17 mouse cellular contexts compared by ENCODE assay signal in genomic region chr13:44044546-44045216, GRCm38 (mm10).
A peak's percentile ranks its signal among the peaks of the same experiment; 100 is the strongest.
DNase-seq lines count a peak whose midpoint lies in the region; ATAC-seq and TF ChIP-seq lines count a peak whose summit lies in the region.
"Had no signal": no experiment of that assay in that cellular context is flagged by ENCODE, and none has a peak within 500 bp of the region (broad histone marks: within the 10 kb centered on the region; RNA-seq: fewer than 3 reads in every experiment).

No protein-coding gene starts in this region.

- H3K27me3 ChIP-seq in forebrain, embryonic 10.5 days (ENCODE audit: poor library complexity, severe bottlenecking), result peaks cover 25% of the 10 kb centered on the region; the same call in 1 of the 2 replicates
- H3K27me3 ChIP-seq in forebrain, embryonic 11.5 days (ENCODE audit: control insufficient read depth, insufficient read depth, low read length), result no peaks in the 10 kb centered on the region
- no peaks in the 10 kb centered on the region; the same call in 1 of the 2 replicates for H3K27me3 ChIP-seq in midbrain, embryonic 11.5 days (ENCODE audit: control insufficient read depth, insufficient read depth, low read length)
- no peaks in the 10 kb centered on the region for H3K27me3 ChIP-seq in midbrain, postnatal 0 days (ENCODE audit: insufficient read depth, low read length)
- H3K27me3 ChIP-seq: CH12.LX; limb, embryonic 15.5 days had no signal

- peaks cover 33% of the 10 kb centered on the region for H3K4me1 ChIP-seq in forebrain, embryonic 10.5 days
- peaks cover 6% of the 10 kb centered on the region; the same call in 1 of the 2 replicates for H3K4me1 ChIP-seq in forebrain, embryonic 11.5 days (replicated peaks; ENCODE audit: control insufficient read depth, insufficient read depth, low read length)
- peaks cover 9% of the 10 kb centered on the region for H3K4me1 ChIP-seq in midbrain, embryonic 11.5 days (ENCODE audit: control insufficient read depth, insufficient read depth, low read length)
- peaks cover 4% of the 10 kb centered on the region; the same call in 1 of the 2 replicates for H3K4me1 ChIP-seq in midbrain, postnatal 0 days (ENCODE audit: insufficient read depth, low read length)

- no peak overlapping the region for H3K9ac ChIP-seq in forebrain, embryonic 11.5 days (ENCODE audit: low read length)
- H3K9ac ChIP-seq in midbrain, embryonic 11.5 days (ENCODE audit: low read length), result no peak overlapping the region
- no peak overlapping the region for H3K9ac ChIP-seq in midbrain, postnatal 0 days (replicated peaks; ENCODE audit: low read length, poor library complexity, severe bottlenecking)
- H3K9ac ChIP-seq: limb, embryonic 15.5 days; liver, postnatal 0 days had no signal

- DNase-seq in forebrain, embryonic 10.5 days (ENCODE audit: extremely low spot score, low spot score), result no peak
- DNase-seq in forebrain, embryonic 11.5 days (ENCODE audit: low spot score), result no peak
- DNase-seq in midbrain, embryonic 11.5 days (ENCODE audit: low spot score, missing footprints), result peak; percentile 82
- DNase-seq in midbrain, postnatal 0 days (ENCODE audit: low spot score), result no peak
- peak; percentile 82 to 86 for DNase-seq in cerebellum, postnatal 25 days
- DNase-seq in retina, embryonic 14.5 days (ENCODE audit: low spot score), result peak; percentile 43
- DNase-seq in T-cell, adult 2 months (ENCODE audit: low spot score), result no peak
- no peak for DNase-seq in right cerebral cortex, adult 2 months (ENCODE audit: low spot score in 2 of 2)
- DNase-seq: adrenal gland, postnatal 10 days; gastrocnemius, postnatal 10 days; heart, postnatal 10 days; kidney, adult 9 months; kidney, postnatal 36 days; liver, postnatal 0 days; lung, postnatal 36 days had no signal

- peak overlapping the region; percentile 58 for H3K27ac ChIP-seq in forebrain, embryonic 10.5 days
- no peak overlapping the region for H3K27ac ChIP-seq in forebrain, embryonic 11.5 days (ENCODE audit: low read depth, low read length)
- H3K27ac ChIP-seq in midbrain, embryonic 11.5 days (ENCODE audit: low read depth, low read length), result no peak overlapping the region
- H3K27ac ChIP-seq in midbrain, postnatal 0 days (ENCODE audit: low read depth, low read length), result no peak overlapping the region
- H3K27ac ChIP-seq: limb, embryonic 15.5 days had no signal

- no peak overlapping the region for H3K4me3 ChIP-seq in forebrain, embryonic 10.5 days
- no peak overlapping the region for H3K4me3 ChIP-seq in forebrain, embryonic 11.5 days (ENCODE audit: low read depth, low read length)
- no peak overlapping the region for H3K4me3 ChIP-seq in midbrain, embryonic 11.5 days (ENCODE audit: low read depth, low read length)
- no peak overlapping the region for H3K4me3 ChIP-seq in midbrain, postnatal 0 days (ENCODE audit: low read depth, low read length)
- H3K4me3 ChIP-seq: limb, embryonic 15.5 days had no signal

- no peak for ATAC-seq in forebrain, embryonic 11.5 days (replicated peaks; ENCODE audit: low FRiP score)
- no peak for ATAC-seq in midbrain, embryonic 11.5 days (ENCODE audit: low FRiP score)
- no peak for ATAC-seq in midbrain, postnatal 0 days (ENCODE audit: low FRiP score)
- ATAC-seq: liver, postnatal 0 days had no signal

- H3K36me3 ChIP-seq in forebrain, embryonic 10.5 days (replicated peaks), result no peaks in the 10 kb centered on the region
- no peaks in the 10 kb centered on the region for H3K36me3 ChIP-seq in forebrain, embryonic 11.5 days (ENCODE audit: control insufficient read depth, insufficient read depth, low read length)
- no peaks in the 10 kb centered on the region for H3K36me3 ChIP-seq in midbrain, embryonic 11.5 days (ENCODE audit: control insufficient read depth, insufficient read depth, low read length)
- no peaks in the 10 kb centered on the region for H3K36me3 ChIP-seq in midbrain, postnatal 0 days (ENCODE audit: insufficient read depth, low read length)
- H3K36me3 ChIP-seq: limb, embryonic 15.5 days had no signal

- no peak overlapping the region for H3K4me2 ChIP-seq in forebrain, embryonic 11.5 days (ENCODE audit: low read depth, low read length, severe bottlenecking)
- H3K4me2 ChIP-seq in midbrain, embryonic 11.5 days, result no peak overlapping the region
- H3K4me2 ChIP-seq in midbrain, postnatal 0 days (ENCODE audit: low read depth, low read length, poor library complexity, severe bottlenecking), result no peak overlapping the region
- H3K4me2 ChIP-seq: limb, embryonic 15.5 days had no signal

- 78% methylated on average over 23 of the region's 23 CpGs for WGBS in forebrain, embryonic 10.5 days
- WGBS in forebrain, embryonic 11.5 days, result 62% methylated on average over 23 of the region's 23 CpGs
- 78% methylated on average over 23 of the region's 23 CpGs for WGBS in midbrain, embryonic 11.5 days
- 62% methylated on average over 23 of the region's 23 CpGs for WGBS in midbrain, postnatal 0 days

- TF ChIP-seq CTCF in midbrain, postnatal 0 days (IDR thresholded peaks at IDR 0.05), result no peak

- no peaks in the 10 kb centered on the region for H3K9me3 ChIP-seq in forebrain, embryonic 10.5 days
- no peaks in the 10 kb centered on the region for H3K9me3 ChIP-seq in forebrain, embryonic 11.5 days (ENCODE audit: control insufficient read depth, low read length)
- no peaks in the 10 kb centered on the region for H3K9me3 ChIP-seq in midbrain, embryonic 11.5 days (ENCODE audit: control insufficient read depth, low read length)
- H3K9me3 ChIP-seq in midbrain, postnatal 0 days (ENCODE audit: low read length), result no peaks in the 10 kb centered on the region
- H3K9me3 ChIP-seq: limb, embryonic 15.5 days had no signal

Comparison
In these comparisons a context has a peak if more than half of its experiments do, and no peak if none do; other contexts are left out.
1. DNase-seq: peak in midbrain, embryonic 11.5 days (single experiment), cerebellum, postnatal 25 days (2 of 2) and retina, embryonic 14.5 days (single experiment); none in forebrain, embryonic 10.5 days (single experiment), forebrain, embryonic 11.5 days (single experiment), midbrain, postnatal 0 days (single experiment), T-cell, adult 2 months (single experiment) and right cerebral cortex, adult 2 months (0 of 2).